ENCODE assay signal across 10 mouse cellular contexts in the genomic region with DNA sequence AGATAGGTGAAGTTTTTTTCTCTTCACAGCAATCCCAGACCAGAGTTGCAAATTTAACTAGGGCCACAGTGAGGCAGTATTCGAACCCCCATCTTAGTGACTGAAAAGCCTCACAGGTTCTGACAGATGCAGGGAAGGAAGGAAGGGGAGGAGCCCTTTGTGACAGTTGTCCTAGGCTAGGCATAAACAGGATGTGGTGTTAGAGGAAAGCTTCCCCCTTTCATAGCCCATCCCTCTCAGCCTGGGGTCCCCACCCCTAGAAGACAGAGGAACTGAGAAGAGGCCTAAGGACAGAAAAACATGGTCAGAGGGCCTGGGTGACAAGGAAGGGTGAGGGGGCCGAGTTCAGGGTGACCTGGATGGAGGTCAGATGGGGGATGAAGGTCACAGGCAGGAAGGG. TPM values are rescaled to one million over a fixed set of nuclear protein-coding genes. Genes with fewer than 3 reads are reported as not detected.
A peak's percentile ranks its signal among the peaks of the same experiment; 100 is the strongest.
DNase-seq lines count a peak whose midpoint lies in the region; ATAC-seq and TF ChIP-seq lines count a peak whose summit lies in the region.
"Had no signal": no experiment of that assay in that cellular context is flagged by ENCODE, and none has a peak within 500 bp of the region (broad histone marks: within the 10 kb centered on the region; RNA-seq: fewer than 3 reads in every experiment).

No protein-coding gene starts in this region.

- peak overlapping the region; percentile 44 for H3K27ac ChIP-seq in MEL (ENCODE audit: control insufficient read depth, low read depth, low read length)
- H3K27ac ChIP-seq in intestine, postnatal 0 days (ENCODE audit: low read depth, low read length): no peak overlapping the region
- H3K27ac ChIP-seq: embryonic facial prominence, embryonic 15.5 days; neural tube, embryonic 13.5 days had no signal

- peak; percentile 21 for TF ChIP-seq RAD21 in MEL (IDR thresholded peaks at IDR 0.05; ENCODE audit: low read depth, low read length)

- TF ChIP-seq POLR2A in MEL (IDR thresholded peaks at IDR 0.05; ENCODE audit: control insufficient read depth in 1 of 2, insufficient read depth in 1 of 2, low read depth in 1 of 2, low read length in 2 of 2, poor library complexity in 1 of 2): peak in 1 of 2 experiments; percentile 24; a peak in 1 of 4 replicates

- TF ChIP-seq CTCF in MEL (IDR thresholded peaks at IDR 0.05 in 2 of 3, conservative IDR thresholded peaks at IDR 0.05 in 1 of 3; ENCODE audit: control insufficient read depth in 1 of 3, insufficient read depth in 1 of 3, low read depth in 2 of 3, low read length in 3 of 3, poor library complexity in 1 of 3, severe bottlenecking in 1 of 3): peak in 2 of 3 experiments; percentile 11 to 54; a peak in 2 of 6 replicates
- TF ChIP-seq CTCF in intestine, postnatal 0 days (IDR thresholded peaks at IDR 0.05; ENCODE audit: low read depth): peak; percentile 21; the same call in 1 of the 2 replicates

- TF ChIP-seq EP300 in MEL (IDR thresholded peaks at IDR 0.05; ENCODE audit: low read depth in 1 of 2, low read length in 2 of 2): peak; percentile 47 to 59; a peak in 3 of 4 replicates

- WGBS in intestine, postnatal 0 days: 52% methylated on average over 2 of the region's 2 CpGs

- H3K9me3 ChIP-seq in MEL (replicated peaks; ENCODE audit: insufficient read depth, low read length): no peaks in the 10 kb centered on the region
- H3K9me3 ChIP-seq in intestine, postnatal 0 days (ENCODE audit: control insufficient read depth): no peaks in the 10 kb centered on the region
- H3K9me3 ChIP-seq: embryonic facial prominence, embryonic 15.5 days; neural tube, embryonic 13.5 days had no signal

- peaks cover 0 to 30% of the 10 kb centered on the region in 2 experiments; a peak in 2 of 4 replicates for H3K36me3 ChIP-seq in MEL (ENCODE audit: control insufficient read depth in 1 of 2, insufficient read depth in 2 of 2, low read length in 2 of 2)
- H3K36me3 ChIP-seq in intestine, postnatal 0 days (ENCODE audit: control insufficient read depth, insufficient read depth): no peaks in the 10 kb centered on the region
- H3K36me3 ChIP-seq: embryonic facial prominence, embryonic 15.5 days; neural tube, embryonic 13.5 days had no signal

- peak; percentile 80 to 87 for DNase-seq in B cell, adult 2 months
- DNase-seq in MEL (ENCODE audit: low read depth, low spot score): peak; percentile 88
- peak; percentile 91 for DNase-seq in lung, postnatal 25 days (ENCODE audit: low spot score)
- DNase-seq in thymus, postnatal 0 days (ENCODE audit: low spot score): peak; percentile 94
- no peak for DNase-seq in left cerebral cortex, postnatal 4 days
- DNase-seq in neural tube, embryonic 10.5 days (ENCODE audit: extremely low spot score, low spot score): no peak
- DNase-seq in right cerebral cortex, postnatal 4 days: no peak

- H3K27me3 ChIP-seq in MEL (ENCODE audit: control insufficient read depth in 1 of 2, insufficient read depth in 2 of 2, low read length in 2 of 2): no peaks in the 10 kb centered on the region
- no peaks in the 10 kb centered on the region for H3K27me3 ChIP-seq in intestine, postnatal 0 days (replicated peaks; ENCODE audit: control insufficient read depth, insufficient read depth, low read length)

- intact Hi-C loops in left cerebral cortex, postnatal 4 days (cut with DNase I): no loop called here

- H3K9ac ChIP-seq in MEL (ENCODE audit: control insufficient read depth, low read depth, low read length, poor library complexity, severe bottlenecking): peak overlapping the region; percentile 24
- no peak overlapping the region for H3K9ac ChIP-seq in intestine, postnatal 0 days (ENCODE audit: low read depth, low read length)
- H3K9ac ChIP-seq: embryonic facial prominence, embryonic 15.5 days; neural tube, embryonic 13.5 days had no signal

- H3K79me2 ChIP-seq in MEL (ENCODE audit: control insufficient read depth, insufficient read depth, low read length, poor library complexity): peaks cover 1% of the 10 kb centered on the region

- ATAC-seq in intestine, postnatal 0 days: no peak

- peaks cover 13 to 31% of the 10 kb centered on the region in 2 experiments for H3K4me1 ChIP-seq in MEL (ENCODE audit: control insufficient read depth in 1 of 2, insufficient read depth in 2 of 2, low read length in 2 of 2)
- no peaks in the 10 kb centered on the region for H3K4me1 ChIP-seq in intestine, postnatal 0 days (replicated peaks; ENCODE audit: control insufficient read depth, insufficient read depth, low read length)

- H3K4me2 ChIP-seq in intestine, postnatal 0 days (replicated peaks; ENCODE audit: low read depth): no peak overlapping the region
- H3K4me2 ChIP-seq: embryonic facial prominence, embryonic 15.5 days; neural tube, embryonic 13.5 days had no signal

- H3K4me3 ChIP-seq in MEL (ENCODE audit: control insufficient read depth in 1 of 2, insufficient read depth in 1 of 2, low read depth in 2 of 2, low read length in 2 of 2): peak overlapping the region; percentile 10 to 12; a peak in 1 of 4 replicates
- H3K4me3 ChIP-seq in intestine, postnatal 0 days (ENCODE audit: low read depth, low read length): no peak overlapping the region
- H3K4me3 ChIP-seq: embryonic facial prominence, embryonic 15.5 days; neural tube, embryonic 13.5 days had no signal

TF ChIP-seq in MEL, 35 proteins besides CTCF, POLR2A, EP300 and RAD21 (continues in another document):
- TF ChIP-seq ZMIZ1 (IDR thresholded peaks at IDR 0.05; ENCODE audit: low read depth, low read length) (no peak), KAT2A (conservative IDR thresholded peaks at IDR 0.05; ENCODE audit: low read depth, low read length) (no peak), MYC (IDR thresholded peaks at IDR 0.05; ENCODE audit: low read depth, low read length) (no peak), JUND (IDR thresholded peaks at IDR 0.05; ENCODE audit: low read depth, low read length) (no peak), RCOR1 (IDR thresholded peaks at IDR 0.05; ENCODE audit: low read depth, low read length) (peak; percentile 49; the same call in 1 of the 2 replicates), MAFK (IDR thresholded peaks at IDR 0.05; ENCODE audit: borderline replicate concordance, low read depth, low read length) (no peak), NELFE (IDR thresholded peaks at IDR 0.05; ENCODE audit: low read depth, low read length) (no peak), MYB (IDR thresholded peaks at IDR 0.05; ENCODE audit: low read depth, low read length) (no peak; the same call in 1 of the 2 replicates), ELF1 (IDR thresholded peaks at IDR 0.05; ENCODE audit: low read depth, low read length) (no peak), MAX (IDR thresholded peaks at IDR 0.05; ENCODE audit: low read length) (no peak), SMC3 (IDR thresholded peaks at IDR 0.05; ENCODE audit: low read depth, low read length) (peak; percentile 50), CHD2 (IDR thresholded peaks at IDR 0.05; ENCODE audit: low read length) (no peak), UBTF (IDR thresholded peaks at IDR 0.05; ENCODE audit: borderline replicate concordance, insufficient read depth, low read depth, low read length) (no peak), GATA1 (IDR thresholded peaks at IDR 0.05; ENCODE audit: low read depth, low read length) (no peak), TBP (IDR thresholded peaks at IDR 0.05; ENCODE audit: low read depth, low read length) (peak; percentile 33; the same call in 1 of the 2 replicates), POLR2AphosphoS2 (IDR thresholded peaks at IDR 0.05; ENCODE audit: low read length) (no peak), MAZ (IDR thresholded peaks at IDR 0.05; ENCODE audit: low read depth, low read length) (peak; percentile 33; the same call in 1 of the 2 replicates), ETS1 (IDR thresholded peaks at IDR 0.05; ENCODE audit: low read depth, low read length) (peak; percentile 45; the same call in 1 of the 2 replicates), HCFC1 (IDR thresholded peaks at IDR 0.05; ENCODE audit: low read depth, low read length) (peak; percentile 70), ZKSCAN1 (IDR thresholded peaks at IDR 0.05; ENCODE audit: low read depth, low read length) (no peak; the same call in 1 of the 2 replicates), USF2 (IDR thresholded peaks at IDR 0.05; ENCODE audit: borderline replicate concordance in 1 of 2, insufficient read depth in 1 of 2, low read depth in 1 of 2, low read length in 2 of 2) (no peak)

RNA-seq across cellular contexts. Expression of a gene that starts 3.5 kb away (rescaled TPM):
- 25.1 and 31.2 TPM in 2 replicates for total RNA-seq in MEL (2012; rRNA removed)
- 10 to 100 TPM in 1 of 2 experiments, not detected in 1; 25.0 TPM for polyA plus RNA-seq in MEL (2012; ENCODE audit: insufficient read depth in 1 of 2, insufficient read length in 2 of 2, low read depth in 1 of 2, low replicate concordance in 2 of 2, missing spikeins in 1 of 2)
- 33.6 and 35.0 TPM in 2 replicates for polyA plus RNA-seq in intestine, postnatal 0 days (2015; fragmentation: Nextera tagmentation; extraction: Ambion mirVana)
- polyA plus RNA-seq in thymus, postnatal 0 days (2015; fragmentation: Nextera tagmentation; extraction: Ambion mirVana): 777 and 920 TPM in 2 replicates
- 1 to 10 TPM; 2.5 to 3.3 TPM for total RNA-seq in left cerebral cortex, postnatal 4 days (2021)

RNA-seq across cellular contexts. Expression of a gene that starts 11.0 kb away (rescaled TPM):
- total RNA-seq in MEL (2012; rRNA removed): 1.2 and 1.9 TPM in 2 replicates
- polyA plus RNA-seq in MEL (2012; ENCODE audit: insufficient read depth in 1 of 2, insufficient read length in 2 of 2, low read depth in 1 of 2, low replicate concordance in 2 of 2, missing spikeins in 1 of 2): 1 to 10 TPM in 1 of 2 experiments, not detected in 1; 5.8 TPM
- 0.55 and 0.82 TPM in 2 replicates for polyA plus RNA-seq in intestine, postnatal 0 days (2015; fragmentation: Nextera tagmentation; extraction: Ambion mirVana)
- polyA plus RNA-seq in thymus, postnatal 0 days (2015; fragmentation: Nextera tagmentation; extraction: Ambion mirVana): 0.86 and 1.1 TPM in 2 replicates
- total RNA-seq in left cerebral cortex, postnatal 4 days (2021): 100 to 1,000 TPM; 125 TPM

RNA-seq across cellular contexts. Expression of a gene that starts 48.0 kb away (rescaled TPM):
- 49.9 and 53.5 TPM in 2 replicates for total RNA-seq in MEL (2012; rRNA removed)
- polyA plus RNA-seq in MEL (2012; ENCODE audit: insufficient read depth in 1 of 2, insufficient read length in 2 of 2, low read depth in 1 of 2, low replicate concordance in 2 of 2, missing spikeins in 1 of 2): 100 to 1,000 TPM in 1 of 2 experiments, 10 to 100 TPM in 1; 99.9 to 645 TPM
- polyA plus RNA-seq in intestine, postnatal 0 days (2015; fragmentation: Nextera tagmentation; extraction: Ambion mirVana): 54.6 and 60.6 TPM in 2 replicates
- polyA plus RNA-seq in thymus, postnatal 0 days (2015; fragmentation: Nextera tagmentation; extraction: Ambion mirVana): 59.3 and 64.0 TPM in 2 replicates
- total RNA-seq in left cerebral cortex, postnatal 4 days (2021): 10 to 100 TPM; 77.7 to 86.8 TPM

RNA-seq across cellular contexts. Expression of a gene that starts 48.2 kb away (rescaled TPM):
- 23.7 and 31.1 TPM in 2 replicates for total RNA-seq in MEL (2012; rRNA removed)
- 10 to 100 TPM in 1 of 2 experiments, not detected in 1; 39.6 TPM for polyA plus RNA-seq in MEL (2012; ENCODE audit: insufficient read depth in 1 of 2, insufficient read length in 2 of 2, low read depth in 1 of 2, low replicate concordance in 2 of 2, missing spikeins in 1 of 2)
- polyA plus RNA-seq in intestine, postnatal 0 days (2015; fragmentation: Nextera tagmentation; extraction: Ambion mirVana): 42.7 and 44.2 TPM in 2 replicates
- 42.0 and 42.5 TPM in 2 replicates for polyA plus RNA-seq in thymus, postnatal 0 days (2015; fragmentation: Nextera tagmentation; extraction: Ambion mirVana)
- total RNA-seq in left cerebral cortex, postnatal 4 days (2021): 10 to 100 TPM; 18.6 to 19.7 TPM

Comparison
In these comparisons a context has a peak if more than half of its experiments do, and no peak if none do; other contexts are left out.
1. DNase-seq: peak in B cell, adult 2 months (2 of 2), MEL (single experiment), lung, postnatal 25 days (single experiment) and thymus, postnatal 0 days (single experiment); none in left cerebral cortex, postnatal 4 days (single experiment), neural tube, embryonic 10.5 days (single experiment) and right cerebral cortex, postnatal 4 days (single experiment).
2. RNA of a gene that starts 3.5 kb away (polyA plus RNA-seq): 777 to 920 TPM in thymus, postnatal 0 days; 33.6 to 35.0 TPM in intestine, postnatal 0 days and 25.0 TPM in MEL; every median in the first group is over 10 times any median in the second.